Mouse (Mus musculus): ENCODE measurements around the gene Tada3.

DNA sequence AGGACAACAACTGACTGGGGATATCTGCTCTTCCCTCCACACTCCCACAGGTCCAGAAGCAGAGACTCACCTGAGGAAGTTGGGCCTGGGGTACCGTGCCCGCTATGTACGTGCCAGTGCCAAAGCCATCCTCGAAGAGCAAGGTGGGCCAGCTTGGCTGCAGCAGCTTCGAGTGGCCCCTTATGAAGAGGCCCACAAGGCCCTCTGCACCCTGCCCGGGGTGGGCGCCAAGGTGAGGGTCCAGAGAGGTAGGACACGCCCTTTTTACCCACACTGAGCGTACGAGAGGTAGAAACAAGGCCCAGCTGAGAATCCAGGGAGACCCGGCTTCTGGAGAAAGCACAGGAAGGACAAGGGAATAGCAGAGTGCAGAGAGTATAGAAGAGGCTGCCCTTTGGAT is 46.0 kb downstream of the Tada3 start:
- no peak for TF ChIP-seq POLR2A (IDR thresholded peaks at IDR 0.05; ENCODE audit: borderline replicate concordance, extremely low read depth, insufficient read depth, insufficient read length, poor library complexity, severe bottlenecking)
- no peak for TF ChIP-seq CTCF (IDR thresholded peaks at IDR 0.05; ENCODE audit: borderline replicate concordance, extremely low read depth, insufficient read depth, insufficient read length)

All from brain, embryonic 14.5 days (tissue).